Mouse (Mus musculus) heart, embryonic 14.5 days (tissue): Measurements from ENCODE around the gene Bfsp2. TPM values are rescaled to one million over a fixed set of nuclear protein-coding genes. Genes with fewer than 3 reads are reported as not detected.
A peak's percentile ranks its signal among the peaks of the same experiment; 100 is the strongest.

Source experiments
- ATAC-seq: fragments of 200-750 bp; cut with Nextera tagmentation; 2 replicates; pipeline ENCODE4 v1.8.0; 2017; ENCODE audit warnings: low read depth, moderate TSS enrichment; ENCODE audit not compliant: insufficient number of reproducible peaks, insufficient read depth, low FRiP score
- H3K27ac ChIP-seq, 2 experiments: fragments of 200-500 bp in 1 of 2; fragments of 300-500 bp in 1 of 2; sonication (generic) in 1 of 2; replicated peaks in 1 of 2; 2 replicates each; pipeline ENCODE4 v1.5.1; 2012 to 2014; ENCODE audit warnings: low read depth in 2 of 2, low read length in 2 of 2, control low read depth in 1 of 2, mild to moderate bottlenecking in 1 of 2, mixed read lengths in 1 of 2; ENCODE audit not compliant: control insufficient read depth in 1 of 2, insufficient read depth in 1 of 2
- H3K27me3 ChIP-seq: fragments of 300-500 bp; sonication (generic); 2 replicates; pipeline ENCODE4 v1.6.1; 2014; ENCODE audit warnings: mild to moderate bottlenecking, low read length, control low read depth; ENCODE audit not compliant: control insufficient read depth, insufficient read depth
- H3K36me3 ChIP-seq: fragments of 300-500 bp; sonication (generic); 2 replicates; pipeline ENCODE4 v1.6.1; 2014; ENCODE audit warnings: mild to moderate bottlenecking, control low read depth, low read length, mixed read lengths; ENCODE audit not compliant: control insufficient read depth, insufficient read depth
- H3K4me1 ChIP-seq, 2 experiments: fragments of 200-500 bp in 1 of 2; fragments of 300-500 bp in 1 of 2; sonication (generic) in 1 of 2; 2 replicates each; pipeline ENCODE4 v1.6.1; 2012 to 2014; ENCODE audit warnings: low read length in 2 of 2, control low read depth in 1 of 2, mixed read lengths in 1 of 2; ENCODE audit not compliant: control insufficient read depth in 2 of 2, insufficient read depth in 2 of 2
- H3K4me2 ChIP-seq: fragments of 300-500 bp; sonication (generic); 2 replicates; pipeline ENCODE4 v1.6.1; 2014; ENCODE audit warnings: mild to moderate bottlenecking, low read length
- H3K4me3 ChIP-seq, 2 experiments: fragments of 200-500 bp in 1 of 2; fragments of 300-500 bp in 1 of 2; sonication (generic) in 1 of 2; 2 replicates each; pipeline ENCODE4 v1.5.1; 2012 to 2014; ENCODE audit warnings: low read length in 2 of 2, mild to moderate bottlenecking in 2 of 2, control low read depth in 1 of 2, low read depth in 1 of 2, moderate library complexity in 1 of 2; ENCODE audit not compliant: control insufficient read depth in 1 of 2, insufficient read depth in 1 of 2
- H3K9ac ChIP-seq: fragments of 300-500 bp; sonication (generic); 2 replicates; pipeline ENCODE4 v1.6.1; 2014; ENCODE audit warnings: mild to moderate bottlenecking, low read length
- H3K9me3 ChIP-seq: fragments of 300-500 bp; sonication (generic); 2 replicates; pipeline ENCODE4 v1.6.1; 2016; ENCODE audit warnings: low read length, control low read depth; ENCODE audit not compliant: control insufficient read depth
- WGBS: fragments of 180-500 bp; shearing (Covaris S2); extraction: QIAGEN DNeasy Blood & Tissue Kit; methylation state at CpG from one replicate; pipeline ENCODE4 v1.1.7; 2014; 5-methylcytosine and 5-hydroxymethylcytosine counted together
- polyA plus RNA-seq: library from polyadenylated mRNA; unstranded; fragments of >200 nt; fragmentation: Nextera tagmentation; extraction: Ambion mirVana; gene quantifications from 2 replicates; pipeline ENCODE4 v1.2.1, GENCODE M21; 2014

Gene Bfsp2
- polyA plus RNA-seq, 1 experiment from 2014 or later = 0.70 TPM

- peaks cover 40 to 54% of the 10 kb centered on the region in 2 experiments for H3K4me1 ChIP-seq
- WGBS = 79% methylated on average over 6 of the region's 6 CpGs
- no peak for ATAC-seq
Observed at GRCm38 (mm10) chr9:103486262-103486661, 6.0 kb upstream of the Bfsp2 start.

GRCm38 (mm10) chr9:103485606-103486005 is 5.4 kb upstream of the Bfsp2 start:
- peaks cover 14% of the 10 kb centered on the region; the same call in 1 of the 2 replicates for H3K36me3 ChIP-seq
- 0 out of 4 replicates have a peak overlapping the region, but pooled peaks of 1 of the 2 experiments have one; percentile 20 for H3K27ac ChIP-seq
- WGBS = 26% methylated on average over 8 of the region's 8 CpGs
- H3K4me2 ChIP-seq = no peak overlapping the region; the same call in 1 of the 2 replicates
- no peak overlapping the region for H3K4me3 ChIP-seq
- ATAC-seq = no peak
- no peaks in the 10 kb centered on the region for H3K27me3 ChIP-seq
- H3K9ac ChIP-seq = 0 out of 2 replicates have a peak overlapping the region, but pooled peaks have one; percentile 18
- peaks cover 39 to 54% of the 10 kb centered on the region in 2 experiments for H3K4me1 ChIP-seq
- H3K9me3 ChIP-seq = no peaks in the 10 kb centered on the region

More at GRCm38 (mm10) chr9:103486262-103486661, 6.0 kb upstream of the Bfsp2 start:
- H3K27ac ChIP-seq = no peak overlapping the region
- no peaks in the 10 kb centered on the region for H3K9me3 ChIP-seq
- H3K36me3 ChIP-seq = peaks cover 14% of the 10 kb centered on the region; the same call in 1 of the 2 replicates
- H3K9ac ChIP-seq = no peak overlapping the region; the same call in 1 of the 2 replicates
- H3K4me3 ChIP-seq = no peak overlapping the region
- H3K4me2 ChIP-seq = no peak overlapping the region
- no peaks in the 10 kb centered on the region for H3K27me3 ChIP-seq

- WGBS = 25% methylated on average over 8 of the region's 8 CpGs
- Histone ChIP-seq H3K4me3 (no peak overlapping the region), H3K27me3 (no peaks in the 10 kb centered on the region), H3K9ac (peak overlapping the region; percentile 45; the same call in 1 of the 2 replicates), H3K4me1 (peaks cover 18 to 29% of the 10 kb centered on the region in 2 experiments), H3K27ac (peak overlapping the region; percentile 65 to 77), H3K36me3 (peaks cover 3% of the 10 kb centered on the region; the same call in 1 of the 2 replicates), H3K9me3 (no peaks in the 10 kb centered on the region), H3K4me2 (peak overlapping the region; percentile 31; the same call in 1 of the 2 replicates)
- peak; percentile 70 for ATAC-seq
Observed at GRCm38 (mm10) chr9:103480603-103481220, 492 bp upstream of the Bfsp2 start.

- Histone ChIP-seq H3K4me2 (no peak overlapping the region), H3K4me3 (no peak overlapping the region), H3K9me3 (no peaks in the 10 kb centered on the region), H3K27me3 (no peaks in the 10 kb centered on the region), H3K9ac (no peak overlapping the region), H3K36me3 (no peaks in the 10 kb centered on the region), H3K27ac (no peak overlapping the region), H3K4me1 (peaks cover 13 to 18% of the 10 kb centered on the region in 2 experiments)
- no peak for ATAC-seq
- WGBS = 48% methylated on average over 6 of the region's 6 CpGs
Observed at GRCm38 (mm10) chr9:103475414-103475813, 4.8 kb downstream of the Bfsp2 start.

- H3K27me3 ChIP-seq = no peaks in the 10 kb centered on the region
- no peak for ATAC-seq
- no peak overlapping the region for H3K4me2 ChIP-seq
- no peak overlapping the region for H3K9ac ChIP-seq
- no peaks in the 10 kb centered on the region for H3K9me3 ChIP-seq
- no peak overlapping the region for H3K4me3 ChIP-seq
- H3K27ac ChIP-seq = no peak overlapping the region
- H3K4me1 ChIP-seq = peaks cover 8 to 12% of the 10 kb centered on the region in 2 experiments; a peak in 3 of 4 replicates
- no peaks in the 10 kb centered on the region for H3K36me3 ChIP-seq
- 53% methylated on average over 13 of the region's 13 CpGs for WGBS
Observed at GRCm38 (mm10) chr9:103473915-103474688, 6.1 kb downstream of the Bfsp2 start.

GRCm38 (mm10) chr9:103471784-103472183 is 8.4 kb downstream of the Bfsp2 start:
- 36% methylated on average over 11 of the region's 11 CpGs for WGBS
- no peak for ATAC-seq
- H3K4me1 ChIP-seq = peaks cover 8 to 12% of the 10 kb centered on the region in 2 experiments; a peak in 3 of 4 replicates
- no peak overlapping the region for H3K4me3 ChIP-seq
- no peak overlapping the region for H3K4me2 ChIP-seq
- no peaks in the 10 kb centered on the region for H3K9me3 ChIP-seq
- no peak overlapping the region for H3K27ac ChIP-seq
- H3K27me3 ChIP-seq = no peaks in the 10 kb centered on the region
- no peaks in the 10 kb centered on the region for H3K36me3 ChIP-seq
- H3K9ac ChIP-seq = no peak overlapping the region

GRCm38 (mm10) chr9:103469516-103469915 is 10.7 kb downstream of the Bfsp2 start:
- Histone ChIP-seq H3K4me2 (no peak overlapping the region), H3K27ac (no peak overlapping the region), H3K9me3 (no peaks in the 10 kb centered on the region), H3K27me3 (no peaks in the 10 kb centered on the region), H3K9ac (no peak overlapping the region), H3K4me3 (no peak overlapping the region), H3K4me1 (peaks cover 8 to 14% of the 10 kb centered on the region in 2 experiments), H3K36me3 (no peaks in the 10 kb centered on the region)
- WGBS = 60% methylated on average over 5 of the region's 5 CpGs
- no peak for ATAC-seq
